ENCODE assay signal across 8 mouse cellular contexts in the genomic region with DNA sequence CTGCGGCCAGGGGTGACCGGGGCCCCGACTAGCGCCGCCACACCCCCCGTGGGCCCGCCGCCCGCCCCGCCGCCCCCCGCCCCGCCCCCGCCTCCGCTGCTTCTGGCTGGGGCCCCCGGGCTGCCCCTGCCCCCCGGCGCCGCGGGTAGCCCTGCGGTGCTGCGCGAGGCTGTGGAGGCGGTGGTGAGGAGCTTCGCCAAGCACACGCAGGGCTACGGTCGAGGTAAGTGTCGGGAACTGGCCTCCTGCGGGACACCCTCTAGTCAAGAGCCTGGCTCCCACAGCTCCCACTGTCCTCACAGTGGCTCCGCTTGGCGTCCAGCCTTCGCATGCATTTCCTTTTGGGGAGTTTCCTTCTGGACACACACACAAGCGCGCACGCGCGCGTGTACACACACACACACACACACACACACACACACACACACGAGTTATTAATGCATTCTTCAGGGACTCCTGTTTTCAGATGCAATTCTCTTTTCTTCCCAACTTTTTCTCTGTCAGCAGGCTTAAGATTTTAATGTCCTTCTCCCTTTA. TPM values are rescaled to one million over a fixed set of nuclear protein-coding genes. Genes with fewer than 3 reads are reported as not detected.
A peak's percentile ranks its signal among the peaks of the same experiment; 100 is the strongest.
DNase-seq lines count a peak whose midpoint lies in the region; ATAC-seq lines count a peak whose summit lies in the region.

No protein-coding gene starts in this region.

- peak overlapping the region; percentile 84 for H3K27ac ChIP-seq in liver, embryonic 11.5 days (ENCODE audit: low read depth, low read length)
- peak overlapping the region; percentile 82 for H3K27ac ChIP-seq in neural tube, embryonic 11.5 days (ENCODE audit: low read depth, low read length)

- peaks cover 34% of the 10 kb centered on the region for H3K27me3 ChIP-seq in liver, embryonic 11.5 days (replicated peaks; ENCODE audit: control insufficient read depth, insufficient read depth, low read length)
- H3K27me3 ChIP-seq in neural tube, embryonic 11.5 days (ENCODE audit: control insufficient read depth, insufficient read depth, low read length): peaks cover 4% of the 10 kb centered on the region

- no peaks in the 10 kb centered on the region for H3K9me3 ChIP-seq in liver, embryonic 11.5 days (ENCODE audit: control insufficient read depth, low read length)
- H3K9me3 ChIP-seq in neural tube, embryonic 11.5 days (ENCODE audit: control insufficient read depth, low read length): no peaks in the 10 kb centered on the region

- H3K4me2 ChIP-seq in liver, embryonic 11.5 days: peak overlapping the region; percentile 92
- H3K4me2 ChIP-seq in neural tube, embryonic 11.5 days (ENCODE audit: low read depth): peak overlapping the region; percentile 67

- WGBS in liver, embryonic 11.5 days: 2% methylated on average over 40 of the region's 40 CpGs
- 1% methylated on average over 26 of the region's 40 CpGs for WGBS in neural tube, embryonic 11.5 days

- peaks cover 25% of the 10 kb centered on the region for H3K4me1 ChIP-seq in liver, embryonic 11.5 days (replicated peaks; ENCODE audit: control insufficient read depth, insufficient read depth, low read length)
- H3K4me1 ChIP-seq in neural tube, embryonic 11.5 days (ENCODE audit: control insufficient read depth, insufficient read depth, low read length): peaks cover 37% of the 10 kb centered on the region

- H3K9ac ChIP-seq in liver, embryonic 11.5 days (ENCODE audit: low read depth, low read length): peak overlapping the region; percentile 71
- H3K9ac ChIP-seq in neural tube, embryonic 11.5 days (ENCODE audit: low read length): peak overlapping the region; percentile 89

- ATAC-seq in liver, embryonic 11.5 days (replicated peaks; ENCODE audit: low FRiP score): peak; percentile 56
- peak; percentile 65 for ATAC-seq in neural tube, embryonic 11.5 days (ENCODE audit: insufficient read depth, low FRiP score, low TSS enrichment)
- no peak for ATAC-seq in activated CD4-positive, CD25-positive, alpha-beta regulatory T cell, adult 4 months

- peak overlapping the region; percentile 86 for H3K4me3 ChIP-seq in liver, embryonic 11.5 days (ENCODE audit: low read depth, low read length)
- peak overlapping the region; percentile 86 for H3K4me3 ChIP-seq in neural tube, embryonic 11.5 days (ENCODE audit: low read depth, low read length)

- H3K36me3 ChIP-seq in liver, embryonic 11.5 days (ENCODE audit: control insufficient read depth, insufficient read depth, low read length): no peaks in the 10 kb centered on the region
- no peaks in the 10 kb centered on the region for H3K36me3 ChIP-seq in neural tube, embryonic 11.5 days (ENCODE audit: control insufficient read depth, insufficient read depth, low read length)

- DNase-seq in spleen, postnatal 10 days (ENCODE audit: low spot score in 2 of 2): peak; percentile 11 to 37
- no peak for DNase-seq in spleen, postnatal 36 days (ENCODE audit: low spot score in 2 of 2)
- DNase-seq in embryo, embryonic 10 days (ENCODE audit: low spot score): peak; percentile 76
- peak; percentile 88 to 91 for DNase-seq in heart, adult 18-20 months
- peak; percentile 64 for DNase-seq in kidney, adult 18-20 months
- no peak for DNase-seq in liver, embryonic 11.5 days (ENCODE audit: low spot score)
- DNase-seq in neural tube, embryonic 11.5 days (ENCODE audit: low spot score): peak; percentile 70

RNA-seq across cellular contexts. Expression of a gene that starts 0.4 kb away (rescaled TPM):
- total RNA-seq in heart, adult 18-20 months (2021): 10 to 100 TPM; 24.4 to 27.4 TPM
- polyA plus RNA-seq in liver, embryonic 11.5 days (2014; fragmentation: Nextera tagmentation; extraction: Ambion mirVana): 2.6 and 3.1 TPM in 2 replicates
- polyA plus RNA-seq in neural tube, embryonic 11.5 days (2014; fragmentation: Nextera tagmentation; extraction: Ambion mirVana): 8.0 and 8.7 TPM in 2 replicates
- under 1 TPM; 0.09 to 0.14 TPM for polyA plus RNA-seq in activated CD4-positive, CD25-positive, alpha-beta regulatory T cell, adult 4 months (2017; shearing (Covaris generic))

RNA-seq across cellular contexts. Expression of a gene that starts 4.9 kb away (rescaled TPM):
- total RNA-seq in heart, adult 18-20 months (2021): 1 to 10 TPM in 1 of 2 experiments, under 1 TPM in 1; 0.59 to 1.4 TPM
- polyA plus RNA-seq in liver, embryonic 11.5 days (2014; fragmentation: Nextera tagmentation; extraction: Ambion mirVana): 0.71 and 1.1 TPM in 2 replicates
- polyA plus RNA-seq in neural tube, embryonic 11.5 days (2014; fragmentation: Nextera tagmentation; extraction: Ambion mirVana): 2.8 and 3.6 TPM in 2 replicates
- not detected for polyA plus RNA-seq in activated CD4-positive, CD25-positive, alpha-beta regulatory T cell, adult 4 months (2017; shearing (Covaris generic))

RNA-seq across cellular contexts. Expression of a gene that starts 7.3 kb away (rescaled TPM):
- total RNA-seq in heart, adult 18-20 months (2021): 10 to 100 TPM; 26.7 to 30.5 TPM
- polyA plus RNA-seq in liver, embryonic 11.5 days (2014; fragmentation: Nextera tagmentation; extraction: Ambion mirVana): 18.6 and 21.5 TPM in 2 replicates
- 12.8 and 15.8 TPM in 2 replicates for polyA plus RNA-seq in neural tube, embryonic 11.5 days (2014; fragmentation: Nextera tagmentation; extraction: Ambion mirVana)
- polyA plus RNA-seq in activated CD4-positive, CD25-positive, alpha-beta regulatory T cell, adult 4 months (2017; shearing (Covaris generic)): 10 to 100 TPM; 25.1 to 35.6 TPM

RNA-seq across cellular contexts. Expression of a gene that starts 24.5 kb away (rescaled TPM):
- total RNA-seq in heart, adult 18-20 months (2021): 1 to 10 TPM; 1.6 to 1.9 TPM
- 0.49 and 1.0 TPM in 2 replicates for polyA plus RNA-seq in liver, embryonic 11.5 days (2014; fragmentation: Nextera tagmentation; extraction: Ambion mirVana)
- polyA plus RNA-seq in neural tube, embryonic 11.5 days (2014; fragmentation: Nextera tagmentation; extraction: Ambion mirVana): 0.46 and 0.49 TPM in 2 replicates
- not detected for polyA plus RNA-seq in activated CD4-positive, CD25-positive, alpha-beta regulatory T cell, adult 4 months (2017; shearing (Covaris generic))

RNA-seq across cellular contexts. Expression of a gene that starts 28.4 kb away (rescaled TPM):
- total RNA-seq in heart, adult 18-20 months (2021): 10 to 100 TPM; 36.5 to 37.2 TPM
- polyA plus RNA-seq in liver, embryonic 11.5 days (2014; fragmentation: Nextera tagmentation; extraction: Ambion mirVana): 176 and 196 TPM in 2 replicates
- 187 and 188 TPM in 2 replicates for polyA plus RNA-seq in neural tube, embryonic 11.5 days (2014; fragmentation: Nextera tagmentation; extraction: Ambion mirVana)
- 100 to 1,000 TPM in 1 of 2 experiments, 10 to 100 TPM in 1; 98.9 to 135 TPM for polyA plus RNA-seq in activated CD4-positive, CD25-positive, alpha-beta regulatory T cell, adult 4 months (2017; shearing (Covaris generic))

Comparison
In these comparisons a context has a peak if more than half of its experiments do, and no peak if none do; other contexts are left out.
1. DNase-seq: peak in spleen, postnatal 10 days (2 of 2), embryo, embryonic 10 days (single experiment), heart, adult 18-20 months (2 of 2), kidney, adult 18-20 months (single experiment) and neural tube, embryonic 11.5 days (single experiment); none in spleen, postnatal 36 days (0 of 2) and liver, embryonic 11.5 days (single experiment).